Mouse (Mus musculus) intestine, embryonic 14.5 days (tissue): ENCODE results near the gene Galnt18. TPM values are rescaled to one million over a fixed set of nuclear protein-coding genes. Genes with fewer than 3 reads are reported as not detected.

Source experiments
- ATAC-seq: fragments of 200-750 bp; cut with Nextera tagmentation; replicated peaks from 2 replicates; pipeline ENCODE4 v1.8.0; 2017; ENCODE audit warnings: low read depth, moderate number of reproducible peaks, moderate TSS enrichment, moderate library complexity; ENCODE audit not compliant: low FRiP score, low TSS enrichment
- DNase-seq: peaks from one replicate; pipeline ENCODE4 v3.0.0-alpha.2; 2018; ENCODE audit warnings: low spot score
- H3K27ac ChIP-seq: fragments of 300-500 bp; sonication (generic); 2 replicates; pipeline ENCODE4 v1.5.1; 2014; ENCODE audit warnings: low read depth, mild to moderate bottlenecking, control low read depth
- H3K27me3 ChIP-seq: fragments of 300-500 bp; sonication (generic); replicated peaks from 2 replicates; pipeline ENCODE4 v1.6.1; 2014; ENCODE audit warnings: low read length, control low read depth; ENCODE audit not compliant: control insufficient read depth, insufficient read depth
- H3K36me3 ChIP-seq: fragments of 300-500 bp; sonication (generic); 2 replicates; pipeline ENCODE4 v1.6.1; 2014; ENCODE audit warnings: low read length, control low read depth; ENCODE audit not compliant: control insufficient read depth, insufficient read depth
- H3K4me1 ChIP-seq: fragments of 300-500 bp; sonication (generic); replicated peaks from 2 replicates; pipeline ENCODE4 v1.6.1; 2014; ENCODE audit warnings: low read length, control low read depth, mixed read lengths; ENCODE audit not compliant: control insufficient read depth, insufficient read depth
- H3K4me2 ChIP-seq: fragments of 300-500 bp; sonication (generic); 2 replicates; pipeline ENCODE4 v1.6.1; 2014; ENCODE audit warnings: low read length
- H3K4me3 ChIP-seq: fragments of 300-500 bp; sonication (generic); 2 replicates; pipeline ENCODE4 v1.5.1; 2014; ENCODE audit warnings: low read depth, low read length, control low read depth, mixed read lengths
- H3K9ac ChIP-seq: fragments of 300-500 bp; sonication (generic); 2 replicates; pipeline ENCODE4 v1.6.1; 2014; ENCODE audit warnings: mild to moderate bottlenecking, low read length
- H3K9me3 ChIP-seq: fragments of 300-500 bp; sonication (generic); 2 replicates; pipeline ENCODE4 v1.6.1; 2016; ENCODE audit warnings: low read length, control low read depth; ENCODE audit not compliant: control insufficient read depth
- WGBS: fragments of 180-500 bp; shearing (Covaris S2); extraction: QIAGEN DNeasy Blood & Tissue Kit; methylation state at CpG from one replicate; pipeline ENCODE4 v1.1.7; 2014; 5-methylcytosine and 5-hydroxymethylcytosine counted together
- polyA plus RNA-seq: library from polyadenylated mRNA; unstranded; fragments of >200 nt; fragmentation: Nextera tagmentation; extraction: Ambion mirVana; gene quantifications from 2 replicates; pipeline ENCODE4 v1.2.1, GENCODE M21; 2014

The Galnt18 gene
- polyA plus RNA-seq, 1 experiment from 2014 or later: 18.8 TPM

DNA sequence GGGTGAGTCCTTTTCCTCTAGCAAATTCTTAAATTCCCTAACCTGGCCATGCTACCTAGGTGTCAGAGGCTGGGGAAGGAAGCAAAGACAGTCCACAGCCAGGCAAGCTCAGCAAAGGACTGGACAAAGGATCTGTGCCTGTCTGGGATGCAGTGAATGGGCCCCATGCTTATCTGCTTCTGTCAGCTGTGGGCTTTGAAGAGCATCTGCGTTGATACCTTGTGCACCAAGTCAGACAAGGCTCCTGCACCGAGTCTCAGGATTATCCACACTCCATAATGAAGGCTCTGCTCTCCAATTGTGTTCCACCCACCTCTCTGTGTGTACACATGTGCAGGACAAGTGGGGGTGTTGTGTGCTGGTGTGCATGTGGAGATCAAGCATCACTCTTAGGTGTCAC lies 153.5 kb downstream of the Galnt18 start:
- no peak overlapping the region for H3K9ac ChIP-seq
- DNase-seq (no peak), ATAC-seq (no peak)
- no peaks in the 10 kb centered on the region for H3K4me1 ChIP-seq
- H3K27ac ChIP-seq: no peak overlapping the region
- H3K27me3 ChIP-seq: no peaks in the 10 kb centered on the region
- no peak overlapping the region for H3K4me2 ChIP-seq
- 86% methylated on average over 2 of the region's 2 CpGs for WGBS
- H3K4me3 ChIP-seq: no peak overlapping the region
- H3K36me3 ChIP-seq: no peaks in the 10 kb centered on the region
- no peaks in the 10 kb centered on the region for H3K9me3 ChIP-seq

DNA sequence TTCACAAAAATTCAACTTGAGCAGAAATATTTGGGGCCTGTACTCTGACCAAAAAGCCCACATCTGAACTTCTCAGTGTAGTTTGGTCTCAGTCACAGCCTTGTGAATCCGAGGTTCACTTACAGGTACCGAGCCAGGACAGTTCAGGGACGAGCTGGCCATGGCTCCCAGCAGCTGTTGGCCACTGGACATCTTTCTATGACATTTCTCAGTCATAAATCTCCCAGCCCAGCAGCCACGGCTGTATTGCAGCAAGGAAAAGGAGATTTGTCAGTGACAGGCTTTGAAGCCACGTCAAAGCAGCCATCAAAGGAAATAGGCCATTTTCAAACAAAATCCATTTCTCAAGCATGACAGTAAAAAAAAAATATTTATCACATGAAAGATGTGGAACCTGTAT lies 154.0 kb downstream of the Galnt18 start:
- DNase-seq (no peak), ATAC-seq (no peak)
- Histone ChIP-seq H3K27me3 (no peaks in the 10 kb centered on the region), H3K4me1 (no peaks in the 10 kb centered on the region), H3K9me3 (no peaks in the 10 kb centered on the region), H3K4me2 (no peak overlapping the region), H3K36me3 (no peaks in the 10 kb centered on the region), H3K9ac (no peak overlapping the region), H3K27ac (no peak overlapping the region), H3K4me3 (no peak overlapping the region)
- WGBS: 72% methylated on average over 5 of the region's 5 CpGs

DNA sequence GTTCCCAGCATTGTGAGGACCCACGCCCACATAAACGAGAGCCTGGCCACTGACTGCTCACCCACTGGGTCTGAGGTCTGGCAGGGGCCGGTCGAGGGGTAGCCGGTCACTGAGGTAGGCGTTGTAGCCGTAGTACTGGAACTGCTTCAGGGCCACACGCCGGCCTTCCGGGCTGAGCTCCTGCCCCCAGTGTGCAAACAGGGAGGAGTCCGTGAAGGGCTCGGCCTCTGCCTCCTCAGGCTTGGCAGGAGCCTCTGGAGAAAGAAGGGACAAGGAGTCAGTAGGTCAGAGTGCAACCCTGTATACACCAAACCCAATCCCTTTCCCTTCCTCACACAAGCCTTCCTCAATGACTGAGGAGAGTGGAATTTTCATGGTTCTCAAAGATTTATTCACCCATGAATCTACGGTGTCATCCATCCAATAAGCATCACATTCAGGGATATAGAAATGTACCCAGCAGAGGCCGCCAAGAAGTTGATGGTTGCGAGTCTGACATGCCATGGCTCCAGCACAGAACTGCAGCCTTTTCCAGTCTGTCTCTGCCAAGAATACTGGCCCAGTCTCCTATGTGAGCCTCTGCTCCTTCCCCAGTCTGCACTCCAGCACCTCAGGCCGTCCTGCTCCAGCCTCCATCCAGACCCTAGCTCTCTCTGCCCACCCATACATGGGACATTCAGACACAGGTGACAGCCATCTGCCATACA lies 163.4 kb downstream of the Galnt18 start:
- H3K27me3 ChIP-seq: no peaks in the 10 kb centered on the region
- WGBS: 73% methylated on average over 16 of the region's 16 CpGs
- DNase-seq (no peak), ATAC-seq (no peak)
- H3K9me3 ChIP-seq: no peaks in the 10 kb centered on the region
- H3K27ac ChIP-seq: no peak overlapping the region
- no peaks in the 10 kb centered on the region for H3K4me1 ChIP-seq
- no peak overlapping the region for H3K4me2 ChIP-seq
- no peaks in the 10 kb centered on the region for H3K36me3 ChIP-seq
- no peak overlapping the region for H3K4me3 ChIP-seq
- H3K9ac ChIP-seq: no peak overlapping the region

DNA sequence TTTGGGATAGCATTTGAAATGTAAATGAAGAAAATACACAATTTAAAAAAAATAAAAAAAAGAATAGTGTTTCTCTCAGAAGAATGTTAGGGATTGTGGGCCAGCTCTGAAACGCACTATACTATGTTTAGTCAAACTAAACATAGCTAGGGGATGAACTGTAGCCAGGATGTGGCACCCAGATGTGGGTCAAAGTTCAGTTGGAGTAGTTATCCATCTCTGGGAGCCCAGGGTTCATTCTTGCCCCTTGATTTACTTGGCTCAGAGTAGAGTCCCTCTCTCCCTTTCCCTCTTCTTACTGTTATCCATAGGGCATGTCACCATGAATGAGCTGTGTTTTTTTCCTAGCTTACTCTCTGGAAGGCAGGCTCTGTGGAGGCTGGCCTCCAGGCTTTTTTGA lies 165.3 kb downstream of the Galnt18 start:
- no peaks in the 10 kb centered on the region for H3K9me3 ChIP-seq
- WGBS: 46% methylated on average over 1 of the region's 1 CpGs
- H3K4me2 ChIP-seq: no peak overlapping the region

DNA sequence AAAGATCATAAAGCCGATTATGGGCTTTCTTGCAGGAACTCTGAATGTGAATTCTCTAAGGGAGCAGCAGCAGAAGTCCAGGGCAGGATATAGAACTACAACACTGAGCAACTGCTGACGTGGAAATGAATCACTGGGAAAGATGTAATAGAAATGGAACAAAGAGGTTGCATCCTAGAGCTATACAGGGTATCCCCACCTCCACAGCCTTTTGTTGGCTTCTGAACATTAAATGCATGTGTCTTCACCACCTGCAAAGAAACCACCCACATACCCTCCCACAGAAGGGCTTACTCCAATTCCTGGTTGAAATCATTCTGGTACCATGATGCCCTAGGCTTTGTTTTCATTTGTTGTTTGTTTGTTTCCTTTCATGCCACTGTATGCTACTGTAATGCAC lies 172.3 kb downstream of the Galnt18 start:
- WGBS: 83% methylated on average over 2 of the region's 2 CpGs
- Histone ChIP-seq H3K9me3 (no peaks in the 10 kb centered on the region), H3K27me3 (no peaks in the 10 kb centered on the region), H3K27ac (no peak overlapping the region), H3K4me2 (no peak overlapping the region), H3K4me3 (no peak overlapping the region), H3K4me1 (no peaks in the 10 kb centered on the region), H3K9ac (no peak overlapping the region), H3K36me3 (no peaks in the 10 kb centered on the region)
- ATAC-seq: no peak
- no peak for DNase-seq

More for the DNA sequence above, 165.3 kb downstream of the Galnt18 start:
- ATAC-seq (no peak), DNase-seq (no peak)
- no peak overlapping the region for H3K4me3 ChIP-seq
- no peaks in the 10 kb centered on the region for H3K27me3 ChIP-seq
- no peaks in the 10 kb centered on the region for H3K36me3 ChIP-seq
- H3K9ac ChIP-seq: no peak overlapping the region
- no peaks in the 10 kb centered on the region for H3K4me1 ChIP-seq
- H3K27ac ChIP-seq: no peak overlapping the region

DNA sequence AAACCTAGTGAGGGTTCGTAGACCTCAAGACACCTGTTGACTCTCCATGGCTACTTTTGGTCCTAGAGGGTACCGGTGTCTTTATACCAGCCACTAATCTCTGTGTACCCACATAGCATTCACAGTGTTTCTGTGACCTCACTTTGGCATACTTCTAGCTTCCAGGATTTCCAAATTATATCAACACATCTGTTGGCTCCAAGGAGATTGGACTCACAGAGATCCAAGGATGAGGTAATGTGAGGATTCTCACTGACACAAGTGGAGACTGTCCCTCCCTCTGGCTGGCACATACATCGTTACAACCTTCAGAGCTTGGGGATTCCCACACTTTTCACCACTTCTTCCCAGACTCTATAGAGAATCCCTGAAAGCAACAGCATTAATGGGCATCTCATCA lies 173.7 kb downstream of the Galnt18 start:
- DNase-seq (no peak), ATAC-seq (no peak)
- Histone ChIP-seq H3K4me1 (no peaks in the 10 kb centered on the region), H3K9ac (no peak overlapping the region), H3K27me3 (no peaks in the 10 kb centered on the region), H3K36me3 (no peaks in the 10 kb centered on the region), H3K27ac (no peak overlapping the region), H3K4me3 (no peak overlapping the region), H3K4me2 (no peak overlapping the region), H3K9me3 (no peaks in the 10 kb centered on the region)
- 87% methylated on average over 3 of the region's 3 CpGs for WGBS

DNA sequence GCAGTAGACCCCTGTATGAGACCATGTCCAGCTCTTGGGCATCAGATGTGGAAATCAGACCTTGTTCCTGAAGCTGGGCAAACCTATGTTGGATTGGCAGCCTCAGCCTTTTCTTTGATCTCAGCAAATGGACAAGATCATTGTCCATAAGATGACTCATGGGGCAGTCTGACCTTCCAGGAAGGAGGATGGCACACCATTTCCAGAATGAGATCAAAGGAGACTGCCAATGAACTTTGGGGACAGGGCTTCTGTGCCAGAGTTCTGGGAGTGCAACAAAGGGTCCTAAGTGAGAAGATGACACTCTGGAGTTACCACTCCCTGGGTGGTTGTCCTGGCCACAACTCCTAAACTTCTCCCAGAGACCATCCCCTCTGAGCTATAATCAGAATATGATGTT lies 174.1 kb downstream of the Galnt18 start:
- H3K27ac ChIP-seq: no peak overlapping the region
- H3K4me3 ChIP-seq: no peak overlapping the region
- no peak overlapping the region for H3K4me2 ChIP-seq
- no peaks in the 10 kb centered on the region for H3K27me3 ChIP-seq
- no peaks in the 10 kb centered on the region for H3K36me3 ChIP-seq
- DNase-seq (no peak), ATAC-seq (no peak)
- H3K9me3 ChIP-seq: no peaks in the 10 kb centered on the region
- H3K4me1 ChIP-seq: 0 out of 2 replicates have a peak, but pooled peaks cover 3% of the 10 kb centered on the region
- no peak overlapping the region for H3K9ac ChIP-seq

DNA sequence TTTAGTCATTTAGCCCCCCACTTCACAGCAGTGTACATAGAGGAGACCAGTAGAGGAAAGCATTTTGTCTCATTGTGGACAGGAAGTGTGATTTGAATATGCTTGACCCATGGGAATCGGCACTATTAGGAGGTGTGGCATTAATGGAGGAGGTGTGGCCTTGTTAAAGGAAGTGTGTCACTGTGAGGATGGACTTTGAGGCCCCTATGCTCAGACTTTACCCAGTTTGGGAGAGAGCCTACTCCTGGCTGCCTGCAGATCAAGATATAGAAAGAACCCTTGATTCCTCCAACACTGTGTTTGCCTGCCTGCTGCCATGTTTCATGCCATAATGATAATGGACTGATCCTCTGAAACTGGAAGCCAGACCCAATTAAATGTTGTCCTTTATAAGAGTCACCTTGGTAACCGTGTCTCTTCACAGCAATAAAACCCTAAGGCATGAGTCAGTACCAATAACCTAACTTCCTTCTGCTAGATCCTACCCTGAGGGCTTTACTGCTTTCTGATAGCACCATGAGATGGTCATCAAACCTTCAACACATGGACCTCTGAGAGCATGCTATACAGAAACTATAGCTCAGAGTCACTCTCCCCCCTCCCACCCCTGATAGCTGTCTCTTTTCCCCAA lies 175.1 kb downstream of the Galnt18 start:
- no peaks in the 10 kb centered on the region for H3K9me3 ChIP-seq
- DNase-seq (no peak), ATAC-seq (no peak)
- no peak overlapping the region for H3K4me2 ChIP-seq
- H3K4me1 ChIP-seq: 0 out of 2 replicates have a peak, but pooled peaks cover 5% of the 10 kb centered on the region
- H3K27ac ChIP-seq: no peak overlapping the region
- no peaks in the 10 kb centered on the region for H3K36me3 ChIP-seq
- 63% methylated on average over 2 of the region's 2 CpGs for WGBS
- H3K9ac ChIP-seq: no peak overlapping the region
- H3K4me3 ChIP-seq: no peak overlapping the region
- no peaks in the 10 kb centered on the region for H3K27me3 ChIP-seq

DNA sequence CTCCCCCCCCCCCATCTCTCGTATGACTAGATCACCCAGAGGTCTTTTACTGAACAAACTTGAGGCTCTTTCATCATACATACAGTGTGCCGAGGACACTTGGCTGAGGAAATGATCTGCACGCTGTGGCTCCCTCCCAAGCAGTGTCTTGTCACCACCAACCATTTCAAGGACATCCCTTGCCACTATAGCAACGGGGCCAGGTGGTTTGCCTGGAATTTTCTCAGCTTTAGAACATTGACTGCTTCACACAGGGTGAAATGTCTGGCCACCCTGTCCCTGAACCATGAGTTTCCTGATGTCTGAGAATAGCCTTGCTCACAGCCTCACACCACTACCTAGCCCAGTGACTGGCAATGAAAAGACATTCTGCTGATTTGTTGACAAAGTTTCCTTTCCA lies 176.6 kb downstream of the Galnt18 start:
- Histone ChIP-seq H3K9me3 (no peaks in the 10 kb centered on the region), H3K4me1 (0 out of 2 replicates have a peak, but pooled peaks cover 5% of the 10 kb centered on the region), H3K27me3 (no peaks in the 10 kb centered on the region), H3K4me3 (no peak overlapping the region), H3K4me2 (no peak overlapping the region), H3K27ac (no peak overlapping the region), H3K36me3 (no peaks in the 10 kb centered on the region), H3K9ac (no peak overlapping the region)
- ATAC-seq: no peak
- DNase-seq: no peak
- 80% methylated on average over 4 of the region's 4 CpGs for WGBS
